Mouse (Mus musculus) gastrocnemius, adult 2 months (tissue): Measurements from ENCODE around the gene Clba1. TPM values are rescaled to one million over a fixed set of nuclear protein-coding genes. Genes with fewer than 3 reads are reported as not detected.
"Not testable (repeated sequence)": the region's sequence is repeated elsewhere in the genome, so short reads cannot be mapped to it uniquely, and the experiment has no call there.

Experiments used
- DNase-seq: peaks from one replicate; pipeline ENCODE4 v3.0.0; 2022
- H3K27ac ChIP-seq: fragments of 200-600 bp; 2 replicates; pipeline ENCODE4 v1.8.1; 2022; ENCODE audit warnings: mild to moderate bottlenecking
- H3K4me3 ChIP-seq: fragments of 200-600 bp; 2 replicates; pipeline ENCODE4 v1.8.1; 2022; ENCODE audit warnings: mild to moderate bottlenecking, moderate library complexity
- CTCF ChIP-seq: fragments of 200-600 bp; IDR thresholded peaks from 2 replicates; pipeline ENCODE4 v1.8.1; 2022; ENCODE audit warnings: antibody characterized with exemption, mild to moderate bottlenecking, moderate library complexity
- intact Hi-C: fragments of 180-260 bp; cut with DNase I; formaldehyde crosslinking; loops from one replicate; pipeline ENCODE4 v1.15.1; 2025
- total RNA-seq, 2 experiments: library from RNA; stranded (reverse); gene quantifications; 2 replicates each; pipeline ENCODE4 v1.2.3; 2021

Clba1 gene
- total RNA-seq, 2 experiments from 2014 or later = 0.20 to 0.36 TPM

DNA sequence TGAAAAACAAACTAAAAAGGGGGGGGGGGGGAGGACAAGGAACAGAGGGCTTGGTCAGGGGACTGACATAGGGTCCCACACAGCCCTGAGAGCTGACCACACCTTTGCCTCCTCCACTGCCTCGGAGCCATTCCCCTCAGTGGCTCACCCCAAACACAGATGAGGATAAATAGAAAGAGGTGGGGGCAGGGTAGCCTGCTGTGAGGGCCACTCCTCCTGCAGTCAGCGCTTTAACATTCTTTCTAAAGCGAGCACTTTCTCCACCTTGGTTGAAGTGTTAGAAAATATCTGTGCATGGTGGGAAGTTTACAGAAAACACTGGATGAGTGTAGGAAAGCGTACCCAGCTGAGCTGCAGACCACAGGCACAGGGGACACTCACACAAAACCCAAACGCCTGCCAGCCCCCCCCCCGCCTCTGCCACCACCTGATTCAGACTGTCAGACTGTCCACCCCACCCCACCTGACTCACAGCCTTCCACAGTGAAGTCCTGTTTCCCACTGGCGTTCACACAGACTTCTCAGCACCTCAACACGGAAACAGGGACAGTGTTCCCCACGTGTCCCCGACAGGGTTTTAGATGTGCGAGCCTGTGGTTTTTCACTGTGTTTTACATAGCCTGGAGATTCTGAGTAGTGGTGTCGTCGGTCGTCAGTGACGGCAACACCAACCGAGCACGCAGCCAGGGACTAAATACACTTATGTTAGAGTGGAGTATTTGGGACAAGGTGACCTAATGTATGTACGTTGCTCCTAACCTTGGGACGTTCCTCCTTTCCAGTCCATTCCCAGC, 1.6 kb downstream of the Clba1 start:
- Histone ChIP-seq H3K4me3 (no peak overlapping the region), H3K27ac (no peak overlapping the region)
- intact Hi-C loops = no loop called here
- TF ChIP-seq CTCF = no peak
- no peak for DNase-seq

DNA sequence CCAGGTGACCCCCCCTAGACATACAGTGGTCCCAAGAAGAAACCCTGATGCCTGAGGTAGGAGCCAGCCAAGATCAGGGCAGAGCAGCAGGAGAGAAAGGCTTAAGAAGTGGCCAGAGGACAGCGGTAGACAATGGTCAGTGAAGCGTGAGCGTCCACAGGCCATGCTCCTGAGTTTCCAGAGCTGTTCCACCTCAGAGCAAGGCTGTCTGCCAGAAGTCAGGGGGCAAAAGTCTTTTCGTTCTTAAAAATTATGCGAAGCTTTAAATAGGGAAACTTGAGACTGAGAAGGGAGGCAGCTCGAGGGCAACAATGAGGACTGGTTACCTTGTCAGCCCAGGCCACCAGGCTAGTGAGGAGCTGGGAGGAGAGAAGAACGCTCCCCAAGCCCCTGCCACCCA, 4.6 kb downstream of the Clba1 start:
- no peak for TF ChIP-seq CTCF
- no peak overlapping the region for H3K27ac ChIP-seq
- no peak overlapping the region for H3K4me3 ChIP-seq
- intact Hi-C loops = no loop called here
- no peak for DNase-seq

DNA sequence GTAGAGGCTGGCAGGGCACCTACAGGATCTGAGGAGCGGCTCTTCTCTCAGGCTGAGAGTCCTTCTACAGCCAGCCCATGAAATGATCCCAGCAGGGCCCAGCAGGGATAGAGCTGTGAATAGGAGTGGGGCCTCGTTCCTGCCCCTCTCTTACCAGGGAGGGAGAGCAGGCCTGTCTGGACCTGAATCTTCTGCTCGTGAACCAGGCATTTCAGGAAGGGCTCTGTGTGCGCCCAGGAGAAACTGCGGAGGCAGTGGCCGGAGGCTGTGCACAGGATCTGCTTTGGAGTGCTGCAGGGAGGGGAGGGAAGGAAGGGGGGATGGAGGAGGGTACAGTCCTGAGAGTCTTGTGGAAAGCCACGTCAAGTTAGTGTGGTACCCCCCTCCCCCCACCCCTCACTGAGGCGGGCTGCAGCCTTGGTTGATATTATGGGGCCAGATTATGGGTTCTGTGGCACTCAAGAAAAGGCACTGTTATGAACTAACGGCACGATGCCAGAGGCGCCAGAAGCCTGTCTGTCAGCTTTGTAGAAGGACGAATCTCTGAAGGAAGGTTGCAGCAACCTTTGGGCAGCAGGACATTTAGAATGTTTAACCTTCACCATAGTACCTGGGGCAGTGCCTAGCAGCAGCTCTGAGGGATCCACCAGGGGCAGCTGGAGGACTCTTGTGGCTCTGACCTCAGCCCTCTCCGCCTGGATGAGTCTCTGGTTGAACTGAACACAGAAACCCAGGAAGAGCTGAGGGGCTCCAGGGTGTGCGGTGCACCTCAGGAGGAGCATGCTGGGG, 6.1 kb downstream of the Clba1 start:
- no peak for TF ChIP-seq CTCF
- H3K27ac ChIP-seq = no peak overlapping the region
- no peak for DNase-seq
- intact Hi-C loops = no loop called here
- no peak overlapping the region for H3K4me3 ChIP-seq

DNA sequence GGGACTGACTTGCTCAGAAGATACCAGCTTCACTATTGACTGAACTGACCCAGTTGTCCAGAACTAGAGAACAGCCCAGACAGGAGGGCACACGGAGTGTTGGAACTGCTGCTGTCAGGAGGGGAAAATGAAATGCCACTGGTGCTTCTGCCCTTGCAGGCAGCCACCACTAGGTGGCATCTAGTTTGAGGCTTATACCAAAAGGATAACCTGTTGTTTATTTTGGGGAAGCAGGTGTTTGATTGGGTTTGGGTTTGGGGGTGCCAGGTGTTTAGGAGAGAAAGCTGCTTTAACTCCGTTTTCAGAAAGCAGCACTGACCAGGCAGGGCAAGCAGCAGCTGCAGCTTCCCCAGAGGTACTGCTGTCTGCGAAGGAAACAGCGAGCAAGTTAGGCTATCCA, 7.6 kb downstream of the Clba1 start:
- H3K27ac ChIP-seq = no peak overlapping the region
- peak; percentile 56 for DNase-seq
- H3K4me3 ChIP-seq = no peak overlapping the region
- peak; percentile 94 for TF ChIP-seq CTCF
- intact Hi-C loops = loop anchor here (1.0 kb wide), 1 partner anchor 28 kb away; no protein-coding TSS in a partner anchor

DNA sequence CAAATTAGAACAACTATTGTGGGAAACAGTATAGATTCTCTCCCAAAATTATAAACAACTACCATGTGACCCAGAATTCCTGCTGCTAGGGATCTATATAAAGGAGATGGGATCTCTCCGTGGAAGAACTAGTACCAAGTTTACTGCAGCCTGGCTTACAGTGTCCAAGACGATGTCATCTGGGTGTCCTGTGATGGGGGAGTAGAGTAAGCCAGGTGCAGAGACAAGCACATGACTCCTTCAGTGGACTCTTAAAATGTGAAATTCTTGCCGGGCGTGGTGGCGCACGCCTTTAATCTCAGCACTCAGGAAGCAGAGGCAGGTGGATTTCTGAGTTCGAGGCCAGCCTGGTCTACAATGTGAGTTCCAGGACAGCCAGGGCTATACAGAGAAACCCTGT, 8.1 kb downstream of the Clba1 start:
- not testable (repeated sequence) for DNase-seq, H3K4me3 ChIP-seq, H3K27ac ChIP-seq
- intact Hi-C loops = loop anchor here (1.0 kb wide), 1 partner anchor 27 kb away; no protein-coding TSS in a partner anchor

DNA sequence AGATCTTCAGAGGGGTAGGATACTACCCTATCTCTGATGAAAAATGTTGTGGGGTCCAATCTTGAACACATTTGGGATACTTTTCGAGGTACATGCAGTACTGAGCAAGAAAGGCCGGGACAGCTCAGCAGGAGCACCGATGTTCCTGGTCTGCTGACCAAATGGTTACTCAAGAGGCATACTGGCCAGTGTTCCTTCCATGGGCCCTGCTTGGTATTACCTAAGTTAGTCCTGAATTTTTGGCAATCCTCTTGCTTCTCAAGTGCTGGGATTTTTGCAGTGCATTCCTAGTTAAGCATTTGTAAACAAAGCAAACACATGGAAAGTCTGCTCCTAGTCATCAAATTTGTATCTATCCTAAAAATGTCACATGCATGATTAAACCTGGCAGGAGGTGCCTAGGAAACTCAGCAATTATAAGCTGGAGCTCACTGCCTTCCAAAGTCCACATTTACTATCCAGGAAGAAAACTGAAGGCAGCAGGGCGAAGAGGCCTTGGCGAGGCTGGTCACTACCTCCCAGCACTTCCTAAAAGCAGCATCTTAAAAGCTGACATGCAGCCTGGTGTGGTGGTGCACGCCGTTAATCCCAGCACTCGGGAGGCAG, 10.4 kb downstream of the Clba1 start:
- H3K4me3 ChIP-seq = no peak overlapping the region
- no peak for DNase-seq
- no peak for TF ChIP-seq CTCF
- no peak overlapping the region for H3K27ac ChIP-seq
- intact Hi-C loops = no loop called here

DNA sequence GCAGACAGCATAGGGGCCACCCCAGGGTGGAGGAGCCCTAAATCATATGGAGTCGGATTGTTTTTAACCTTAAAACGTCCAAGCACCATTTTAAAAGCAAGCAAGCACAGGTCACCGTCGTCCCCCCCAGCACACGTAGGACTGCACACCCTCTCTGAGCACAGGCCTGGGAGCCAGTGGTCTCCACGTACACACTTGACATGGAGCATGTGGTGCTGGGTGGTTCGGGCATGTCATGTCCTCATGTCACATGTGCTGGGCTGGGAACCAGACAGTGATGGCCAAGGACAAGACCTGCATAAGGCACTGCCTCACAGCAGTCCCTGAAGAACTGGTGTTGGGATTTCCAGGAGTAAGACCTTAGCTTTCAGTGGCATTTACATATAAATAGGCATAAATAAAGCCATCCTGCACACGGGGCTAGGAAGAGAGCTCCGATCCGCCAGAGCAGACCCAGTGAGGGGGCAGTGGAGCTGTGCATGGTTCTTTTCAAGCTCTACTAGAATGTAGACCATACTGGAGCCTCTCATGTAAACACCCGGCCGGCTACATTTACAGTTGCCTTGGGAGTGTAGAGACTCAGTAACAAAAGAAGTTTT, 11.8 kb downstream of the Clba1 start:
- no peak overlapping the region for H3K27ac ChIP-seq
- DNase-seq = no peak
- no peak overlapping the region for H3K4me3 ChIP-seq
- TF ChIP-seq CTCF = no peak
- intact Hi-C loops = loop anchor here (10.0 kb wide), 2 partner anchors 166 to 1006 kb away; partner anchors contain the start of genes Xrcc3 and Zfyve21

DNA sequence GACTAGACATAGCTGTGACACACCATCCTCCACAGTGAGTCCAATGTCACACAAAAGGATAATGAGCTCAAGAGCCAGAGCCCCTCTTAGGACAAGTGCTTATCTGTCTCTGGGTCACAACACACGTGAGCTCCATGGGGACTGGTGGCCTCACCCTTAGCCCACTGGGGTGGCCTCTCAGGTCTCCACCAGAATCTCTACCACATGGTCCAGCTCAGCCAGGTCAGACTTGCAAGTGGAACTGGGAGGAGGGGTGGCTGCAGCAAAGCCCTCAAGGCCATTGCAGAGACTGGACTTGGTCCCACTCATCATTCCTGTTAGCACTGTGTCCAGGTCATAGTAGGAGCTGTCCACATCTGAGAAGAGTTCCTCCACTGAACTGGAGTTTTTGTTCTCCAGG, 12.5 kb downstream of the Clba1 start:
- no peak for DNase-seq
- H3K27ac ChIP-seq = no peak overlapping the region
- intact Hi-C loops = loop anchor here (10.0 kb wide), 2 partner anchors 166 to 1006 kb away; partner anchors contain the start of genes Xrcc3 and Zfyve21
- no peak overlapping the region for H3K4me3 ChIP-seq
- no peak for TF ChIP-seq CTCF

DNA sequence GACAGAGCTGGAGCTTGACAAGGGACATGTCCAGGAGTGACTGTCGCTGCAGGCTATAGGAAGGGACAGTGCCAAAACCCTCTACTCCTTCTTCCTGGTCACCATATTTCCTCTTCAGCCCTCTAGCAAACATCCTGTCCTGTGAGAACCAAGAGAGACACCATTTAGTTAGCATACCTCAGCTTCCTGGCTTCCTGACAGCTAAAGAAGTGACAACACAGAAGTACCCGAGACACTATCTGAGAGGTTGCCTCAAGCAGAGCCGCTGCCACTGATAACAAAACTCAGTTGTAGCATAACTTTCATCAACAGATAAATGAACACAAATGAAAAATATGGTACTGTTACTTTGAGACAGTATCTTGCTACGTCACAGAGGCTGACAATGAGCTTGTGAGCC, 13.2 kb downstream of the Clba1 start:
- peak overlapping the region; percentile 49 for H3K27ac ChIP-seq
- DNase-seq = no peak
- intact Hi-C loops = loop anchor here (10.0 kb wide), 2 partner anchors 167 to 1007 kb away; partner anchors contain the start of genes Xrcc3 and Zfyve21
- no peak for TF ChIP-seq CTCF
- H3K4me3 ChIP-seq = no peak overlapping the region

DNA sequence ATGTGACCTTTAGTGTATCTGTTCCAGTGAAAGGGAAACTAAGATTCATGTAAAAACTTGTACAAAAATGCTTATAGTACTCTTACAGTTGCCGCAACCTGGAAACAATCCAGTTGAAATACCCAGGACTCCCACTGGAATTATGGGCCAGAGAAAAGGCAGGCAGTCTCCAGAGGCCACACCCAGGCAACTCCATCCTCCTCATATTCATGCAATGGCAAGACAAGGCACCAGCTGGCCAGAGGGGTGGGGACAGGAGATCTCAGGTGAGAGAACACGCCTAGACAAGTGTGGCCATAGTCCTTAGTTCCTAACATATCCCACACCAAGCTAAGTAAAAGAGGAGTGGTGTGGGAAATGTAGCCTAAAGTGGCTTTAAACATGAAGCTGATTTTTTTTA, 13.9 kb downstream of the Clba1 start:
- H3K4me3 ChIP-seq = no peak overlapping the region
- peak overlapping the region; percentile 63 for H3K27ac ChIP-seq

DNA sequence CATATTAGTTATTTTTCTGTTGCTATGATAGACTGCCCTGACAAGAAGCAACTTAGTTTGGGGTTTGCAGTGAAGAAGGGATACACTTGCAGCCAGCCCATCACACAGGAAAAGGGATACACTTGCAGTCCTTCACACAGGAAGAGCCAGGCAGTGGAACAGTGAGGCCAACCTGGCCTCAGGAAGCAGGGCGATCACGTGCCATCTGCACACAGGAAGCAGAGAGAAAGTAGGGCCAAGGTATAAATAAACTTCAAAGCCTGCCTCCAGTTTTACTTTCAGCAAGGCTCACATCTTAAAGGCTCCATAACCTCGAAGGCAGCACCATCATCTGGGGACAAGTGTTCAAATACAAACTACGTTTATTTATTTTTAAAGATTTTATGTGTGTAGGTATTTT, 14.5 kb downstream of the Clba1 start:
- no peak for TF ChIP-seq CTCF
- DNase-seq = no peak
- H3K4me3 ChIP-seq = no peak overlapping the region
- intact Hi-C loops = loop anchor here (10.0 kb wide), 2 partner anchors 168 to 1008 kb away; partner anchors contain the start of genes Xrcc3 and Zfyve21
- peak overlapping the region; percentile 63 for H3K27ac ChIP-seq

More for the DNA sequence above, 13.9 kb downstream of the Clba1 start:
- no peak for DNase-seq
- intact Hi-C loops = loop anchor here (10.0 kb wide), 2 partner anchors 168 to 1008 kb away; partner anchors contain the start of genes Xrcc3 and Zfyve21
- no peak for TF ChIP-seq CTCF

DNA sequence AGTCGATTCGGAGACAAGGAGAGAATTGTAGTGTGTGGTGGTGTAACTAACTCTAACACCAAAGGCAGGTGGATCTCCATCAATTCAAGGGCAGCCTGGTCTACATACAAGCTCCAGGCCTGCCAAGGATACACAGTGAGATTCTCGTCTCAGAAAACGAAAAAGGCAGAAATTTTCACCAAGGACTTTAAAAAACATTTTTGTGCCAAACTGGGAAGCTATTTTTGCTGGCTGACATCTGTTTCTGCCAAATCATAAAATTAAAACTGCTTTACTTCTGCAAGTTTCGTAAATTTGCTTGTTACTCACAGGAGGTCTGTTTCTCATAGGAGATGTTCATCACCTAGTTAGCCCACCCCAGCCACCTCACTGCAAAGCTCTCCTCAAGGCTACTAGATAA, 17.2 kb downstream of the Clba1 start:
- no peak for TF ChIP-seq CTCF
- no peak overlapping the region; the same call in 1 of the 2 replicates for H3K27ac ChIP-seq
- intact Hi-C loops = loop anchor here (10.0 kb wide), 2 partner anchors 171 to 1011 kb away; partner anchors contain the start of genes Xrcc3 and Zfyve21
- H3K4me3 ChIP-seq = no peak overlapping the region
- no peak for DNase-seq
